In genomic region chr4:133494867-133495266, GRCm38 (mm10) we compare ENCODE assay signal across 9 mouse cellular contexts. TPM values are rescaled to one million over a fixed set of nuclear protein-coding genes. Genes with fewer than 3 reads are reported as not detected.
"Had no signal": no experiment of that assay in that cellular context is flagged by ENCODE, and none has a peak within 500 bp of the region (broad histone marks: within the 10 kb centered on the region; RNA-seq: fewer than 3 reads in every experiment).

No protein-coding gene starts in this region.

- H3K9me3 ChIP-seq: limb, embryonic 15.5 days; midbrain, embryonic 13.5 days; neural tube, embryonic 12.5 days had no signal

- H3K4me3 ChIP-seq: myocyte had no signal

- H3K9ac ChIP-seq: limb, embryonic 15.5 days; liver, embryonic 14.5 days; midbrain, embryonic 13.5 days; neural tube, embryonic 12.5 days had no signal

- H3K36me3 ChIP-seq: limb, embryonic 15.5 days; midbrain, embryonic 13.5 days; neural tube, embryonic 12.5 days had no signal

- H3K27ac ChIP-seq: limb, embryonic 15.5 days; liver, embryonic 14.5 days; midbrain, embryonic 13.5 days; neural tube, embryonic 12.5 days had no signal

- ATAC-seq: midbrain, embryonic 13.5 days had no signal

RNA-seq across cellular contexts. Expression of gene Tent5b, which starts 14.9 kb away (rescaled TPM):
- total RNA-seq: layer of hippocampus, adult 18-20 months; layer of hippocampus, postnatal 36 days; left cerebral cortex, postnatal 4 days had no signal

RNA-seq across cellular contexts. Expression of gene Kdf1, which starts 23.9 kb away (rescaled TPM):
- total RNA-seq: megakaryocyte-erythroid progenitor cell, adult 5-6 weeks had no signal

RNA-seq across cellular contexts. Expression of gene Nr0b2, which starts 58.3 kb away (rescaled TPM):
- total RNA-seq: layer of hippocampus, adult 18-20 months; layer of hippocampus, postnatal 36 days; left cerebral cortex, postnatal 4 days; megakaryocyte-erythroid progenitor cell, adult 5-6 weeks had no signal
- polyA plus RNA-seq: limb, embryonic 15.5 days; midbrain, embryonic 13.5 days; myocyte; neural tube, embryonic 12.5 days had no signal
